Mouse (Mus musculus) erythroblast, embryonic 14.5 days (primary cell): ENCODE results near the gene Acp4.

Experiments
- GATA1 ChIP-seq: IDR thresholded peaks from 2 replicates; pipeline ENCODE4 v1.6.1; 2012; ENCODE audit warnings: low read length, inconsistent platforms, mixed read lengths
- TAL1 ChIP-seq: IDR thresholded peaks from 3 replicates; pipeline ENCODE4 v1.6.1; 2012; ENCODE audit warnings: low read length, inconsistent platforms, mixed read lengths

GRCm38 (mm10) chr7:44208307-44208706 lies 48.9 kb downstream of the Acp4 start:
- no peak for TF ChIP-seq TAL1
- no peak for TF ChIP-seq GATA1
